Mouse (Mus musculus) lung, postnatal 0 days (tissue): ENCODE data around the gene Zfp948. TPM values are rescaled to one million over a fixed set of nuclear protein-coding genes. Genes with fewer than 3 reads are reported as not detected.

Source experiments
- ATAC-seq: fragments of 200-750 bp; cut with Nextera tagmentation; 2 replicates; pipeline ENCODE4 v1.8.0; 2017; ENCODE audit warnings: moderate library complexity
- DNase-seq: peaks from one replicate; pipeline ENCODE4 v3.0.0-alpha.2; 2016; ENCODE audit warnings: low spot score
- H3K27ac ChIP-seq: fragments of 300-500 bp; sonication (generic); 2 replicates; pipeline ENCODE4 v1.5.1; 2014; ENCODE audit warnings: antibody characterized with exemption, mild to moderate bottlenecking, low read length, mixed read lengths
- H3K27me3 ChIP-seq: fragments of 300-500 bp; sonication (generic); replicated peaks from 2 replicates; pipeline ENCODE4 v1.6.1; 2014; ENCODE audit warnings: low read length, mixed read lengths; ENCODE audit not compliant: insufficient read depth
- H3K36me3 ChIP-seq: fragments of 300-500 bp; sonication (generic); 2 replicates; pipeline ENCODE4 v1.6.1; 2014; ENCODE audit warnings: low read length, mixed read lengths; ENCODE audit not compliant: insufficient read depth
- H3K4me1 ChIP-seq: fragments of 300-500 bp; sonication (generic); 2 replicates; pipeline ENCODE4 v1.6.1; 2014; ENCODE audit warnings: antibody characterized with exemption, low read depth, low read length, mixed read lengths; ENCODE audit not compliant: insufficient read depth
- H3K4me2 ChIP-seq: fragments of 300-500 bp; sonication (generic); replicated peaks from 2 replicates; pipeline ENCODE4 v1.6.1; 2014; ENCODE audit warnings: low read depth, mild to moderate bottlenecking, low read length, moderate library complexity, mixed read lengths
- H3K4me3 ChIP-seq: fragments of 300-500 bp; sonication (generic); 2 replicates; pipeline ENCODE4 v1.5.1; 2014; ENCODE audit warnings: low read depth, low read length
- H3K9ac ChIP-seq: fragments of 300-500 bp; sonication (generic); replicated peaks from 2 replicates; pipeline ENCODE4 v1.6.1; 2014; ENCODE audit warnings: low read depth, mild to moderate bottlenecking
- H3K9me3 ChIP-seq: fragments of 300-500 bp; sonication (generic); 2 replicates; pipeline ENCODE4 v1.6.1; 2016; ENCODE audit warnings: low read length, mixed read lengths
- CTCF ChIP-seq: IDR thresholded peaks from 2 replicates; pipeline ENCODE4 v1.5.1; 2016; ENCODE audit warnings: antibody characterized with exemption, mild to moderate bottlenecking
- EP300 ChIP-seq: IDR thresholded peaks from 2 replicates; pipeline ENCODE4 v1.6.1; 2016; ENCODE audit warnings: antibody characterized with exemption, mild to moderate bottlenecking, control low read depth
- WGBS: fragments of 180-500 bp; shearing (Covaris S2); extraction: QIAGEN DNeasy Blood & Tissue Kit; methylation state at CpG from one replicate; pipeline ENCODE4 v1.1.7; 2014; 5-methylcytosine and 5-hydroxymethylcytosine counted together
- polyA plus RNA-seq: library from polyadenylated mRNA; unstranded; fragments of >200 nt; fragmentation: Nextera tagmentation; extraction: Ambion mirVana; gene quantifications from 2 replicates; pipeline ENCODE4 v1.2.1, GENCODE M21; 2015

The Zfp948 gene
- polyA plus RNA-seq, 1 experiment from 2014 or later = 12.7 TPM

DNA sequence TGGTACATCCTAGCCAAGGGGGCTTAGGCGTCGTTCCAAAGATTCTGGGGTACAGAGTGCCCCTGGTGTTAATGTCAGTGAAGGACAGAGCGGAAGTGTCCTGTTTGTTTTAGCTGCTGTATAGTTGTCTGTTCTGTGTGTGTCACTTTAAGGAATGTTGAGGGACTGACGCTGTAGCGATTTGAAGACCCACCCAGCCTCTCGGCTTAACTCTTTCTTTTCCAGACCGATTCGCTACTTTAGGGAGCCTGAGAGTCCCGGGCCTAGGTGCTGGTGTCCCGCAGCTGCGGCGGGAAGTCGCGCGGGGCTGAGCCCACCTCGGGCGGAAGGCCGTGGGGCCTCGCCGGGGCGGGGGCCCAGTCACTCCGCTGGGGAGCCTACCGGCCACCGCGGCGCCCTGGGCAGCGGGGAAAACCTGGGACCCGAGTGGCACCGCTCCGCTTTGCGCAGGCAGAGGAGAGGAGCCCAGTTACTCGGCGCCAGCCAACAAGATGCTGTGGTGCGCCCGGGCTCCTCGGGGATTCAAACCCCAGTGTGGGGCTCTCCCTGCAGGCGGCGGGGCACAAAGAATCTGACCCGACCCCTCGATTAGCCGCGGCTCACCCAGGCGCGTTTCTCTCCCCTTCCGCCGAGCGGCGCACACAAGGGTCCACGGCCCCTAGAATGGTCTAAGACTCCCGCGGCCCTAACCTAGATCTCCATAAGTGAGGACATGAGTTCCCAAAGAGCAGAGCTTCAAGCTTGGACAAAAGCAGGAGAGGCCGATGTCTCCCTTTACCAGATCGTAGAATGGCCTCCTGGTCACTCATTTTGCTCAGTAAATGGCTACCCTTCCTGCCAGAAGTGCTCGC is 34.5 kb upstream of the Zfp948 start:
- Histone ChIP-seq H3K27ac (peak overlapping the region; percentile 99), H3K9me3 (no peaks in the 10 kb centered on the region), H3K4me1 (peaks cover 12% of the 10 kb centered on the region; the same call in 1 of the 2 replicates), H3K27me3 (no peaks in the 10 kb centered on the region), H3K9ac (peak overlapping the region; percentile 99), H3K36me3 (no peaks in the 10 kb centered on the region), H3K4me3 (peak overlapping the region; percentile 76), H3K4me2 (peak overlapping the region; percentile 77)
- under 1% methylated on average over 52 of the region's 54 CpGs for WGBS
- ATAC-seq (peak; percentile 88), DNase-seq (peak; percentile 96)
- TF ChIP-seq EP300 (peak; percentile 50; the same call in 1 of the 2 replicates), CTCF (peak; percentile 60)

DNA sequence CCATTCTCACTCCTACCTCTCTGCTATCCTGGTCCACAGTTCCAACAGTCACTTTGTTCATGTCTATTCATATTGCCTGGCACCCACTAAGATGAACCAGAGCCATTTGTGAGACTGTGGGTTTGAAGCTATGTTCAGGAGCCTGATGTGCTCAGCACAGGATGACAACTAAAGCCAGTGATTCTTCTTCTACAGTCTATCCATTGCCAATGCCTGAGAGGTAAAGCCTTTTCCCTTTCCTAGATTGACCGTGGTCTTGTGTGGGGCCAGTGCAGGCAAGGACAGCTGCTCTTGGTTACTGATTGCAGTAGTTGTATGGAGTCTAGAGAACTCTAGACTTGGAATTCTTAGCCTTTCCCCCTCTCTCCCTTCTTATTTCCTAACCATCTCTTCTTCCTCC is 32.8 kb upstream of the Zfp948 start:
- Histone ChIP-seq H3K4me3 (no peak overlapping the region), H3K9ac (no peak overlapping the region), H3K4me1 (peaks cover 12% of the 10 kb centered on the region; the same call in 1 of the 2 replicates), H3K9me3 (no peaks in the 10 kb centered on the region), H3K4me2 (no peak overlapping the region), H3K27me3 (no peaks in the 10 kb centered on the region), H3K27ac (no peak overlapping the region), H3K36me3 (no peaks in the 10 kb centered on the region)
- no peak for ATAC-seq
- no peak for DNase-seq
- TF ChIP-seq CTCF = no peak
- no peak for TF ChIP-seq EP300
- 83% methylated on average over 1 of the region's 1 CpGs for WGBS

DNA sequence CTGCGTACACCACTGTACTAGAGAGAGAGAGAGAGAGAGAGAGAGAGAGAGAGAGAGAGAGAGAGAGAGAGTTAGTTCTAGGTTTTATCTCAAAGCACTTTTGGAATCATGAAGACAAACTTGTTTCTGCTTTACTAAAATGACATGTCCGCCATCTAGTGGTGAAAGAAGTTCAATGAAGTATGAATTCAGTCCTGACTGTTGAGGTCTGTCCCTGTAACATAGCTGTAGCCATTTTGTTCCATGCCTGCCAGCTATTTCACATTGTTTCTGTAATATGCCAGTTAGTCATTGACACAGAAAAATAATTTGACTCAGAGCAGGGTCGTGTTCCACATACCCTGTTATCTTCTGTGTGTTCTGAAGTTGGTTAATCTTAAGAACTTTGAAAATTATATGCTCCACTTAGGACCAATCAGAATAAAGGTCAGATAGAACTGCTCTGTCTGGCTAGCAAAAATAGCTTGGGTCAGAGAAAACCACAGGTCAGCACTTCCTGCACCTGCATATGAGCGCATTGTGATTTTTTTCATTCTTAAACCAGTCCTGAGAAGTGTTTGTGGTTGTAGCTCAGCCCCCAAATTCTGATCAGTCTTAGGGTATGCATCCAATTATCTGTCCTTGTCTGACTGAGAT is 32.2 kb upstream of the Zfp948 start:
- no peak overlapping the region for H3K9ac ChIP-seq
- DNase-seq = peak; percentile 97
- 11% methylated on average over 4 of the region's 4 CpGs for WGBS

DNA sequence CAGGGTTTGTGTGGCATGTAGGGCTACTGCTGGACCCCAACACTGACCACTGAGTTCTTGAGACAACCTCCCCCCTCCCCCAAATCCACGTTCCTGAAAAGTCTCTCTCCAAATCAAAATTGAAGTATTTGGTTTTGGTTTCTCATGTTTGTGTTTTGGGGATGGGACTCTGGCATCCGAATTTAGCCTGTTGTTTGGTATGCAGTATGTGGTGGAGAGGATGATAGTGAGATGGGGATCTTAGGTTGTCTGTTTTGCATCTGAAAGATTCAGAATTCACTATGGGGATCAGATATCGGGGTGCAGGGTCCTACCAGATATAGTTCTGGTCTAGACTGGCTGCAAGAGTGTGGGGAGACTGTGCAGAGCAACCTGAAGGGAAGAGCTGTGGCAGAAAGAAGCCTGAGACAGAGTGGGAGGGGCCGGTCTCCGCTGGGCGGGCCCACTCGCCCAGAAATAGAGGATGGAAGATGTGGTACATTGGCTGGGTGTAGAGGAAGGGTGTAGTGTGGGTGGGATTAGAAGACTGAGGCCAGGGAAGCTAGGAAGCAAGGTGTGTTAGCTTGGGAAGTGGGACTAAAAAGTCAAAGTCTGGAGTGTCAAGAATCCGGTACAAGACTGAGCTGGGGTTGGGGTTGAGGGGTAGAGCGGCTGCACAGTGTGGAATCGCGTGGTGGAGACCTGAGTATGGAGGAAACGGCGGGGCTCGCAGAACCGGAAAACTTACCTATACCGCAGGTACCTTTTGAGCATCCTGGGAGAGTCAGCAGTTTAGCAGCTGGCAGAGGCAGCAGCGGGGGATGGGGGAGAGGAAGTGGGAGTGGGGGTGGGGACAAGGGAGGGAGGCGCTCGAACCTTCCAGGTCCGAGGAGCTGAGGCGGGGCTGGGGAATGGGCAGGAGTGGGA is 31.5 kb upstream of the Zfp948 start, which contains the start of gene Zfp52:
TSS of gene Zfp52 (plus strand) at position 444 of the 906 bp plus-strand sequence.
- Histone ChIP-seq H3K27ac (peak within 1 kb of the TSS; percentile 67), H3K4me1 (peaks cover 12% of the 10 kb centered on the region; the same call in 1 of the 2 replicates), H3K4me3 (peak within 1 kb of the TSS; percentile 48), H3K4me2 (peak within 1 kb of the TSS; percentile 87), H3K27me3 (no peaks in the 10 kb centered on the region), H3K9me3 (no peaks in the 10 kb centered on the region), H3K9ac (peak within 1 kb of the TSS; percentile 52), H3K36me3 (no peaks in the 10 kb centered on the region)
- TF ChIP-seq EP300 = no peak
- TF ChIP-seq CTCF = no peak
- peak; percentile 58 for ATAC-seq
- peak; percentile 78 for DNase-seq
- 4% methylated on average over 20 of the region's 21 CpGs for WGBS

More for the DNA sequence above, 32.2 kb upstream of the Zfp948 start:
- TF ChIP-seq EP300 (peak; percentile 41; the same call in 1 of the 2 replicates), CTCF (peak; percentile 88)
- Histone ChIP-seq H3K36me3 (no peaks in the 10 kb centered on the region), H3K9me3 (no peaks in the 10 kb centered on the region), H3K4me1 (peaks cover 12% of the 10 kb centered on the region; the same call in 1 of the 2 replicates), H3K27me3 (no peaks in the 10 kb centered on the region), H3K4me3 (no peak overlapping the region), H3K27ac (peak overlapping the region; percentile 67), H3K4me2 (peak overlapping the region; percentile 87; the same call in 1 of the 2 replicates)
- peak; percentile 45 for ATAC-seq

DNA sequence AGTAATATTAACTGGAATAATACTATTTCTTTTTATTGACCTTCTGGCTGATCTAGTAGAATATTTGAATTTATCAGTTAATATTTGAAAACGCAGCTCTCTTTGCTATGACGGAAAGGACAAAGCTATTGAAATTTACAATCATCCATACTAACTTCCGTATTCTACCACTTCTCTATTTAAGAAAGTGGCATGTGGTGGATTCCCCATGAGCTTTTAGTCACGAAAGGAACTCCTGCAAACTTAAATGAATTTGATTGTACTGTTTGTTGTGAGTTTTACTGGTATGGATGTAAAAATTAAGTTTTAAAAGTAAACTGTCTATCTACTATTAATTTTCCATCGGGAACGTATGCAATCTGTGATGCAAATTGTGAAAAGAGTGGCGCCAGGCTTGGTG is 30.7 kb upstream of the Zfp948 start:
- ATAC-seq (no peak), DNase-seq (no peak)
- Histone ChIP-seq H3K27ac (peak overlapping the region; percentile 67; the same call in 1 of the 2 replicates), H3K4me3 (peak overlapping the region; percentile 48), H3K27me3 (no peaks in the 10 kb centered on the region), H3K36me3 (no peaks in the 10 kb centered on the region), H3K9me3 (no peaks in the 10 kb centered on the region), H3K9ac (peak overlapping the region; percentile 52), H3K4me1 (peaks cover 12% of the 10 kb centered on the region; the same call in 1 of the 2 replicates), H3K4me2 (peak overlapping the region; percentile 87)
- WGBS = 27% methylated on average over 7 of the region's 7 CpGs
- TF ChIP-seq CTCF (no peak), EP300 (no peak)
